Mouse (Mus musculus): ENCODE results near the gene Lct. TPM values are rescaled to one million over a fixed set of nuclear protein-coding genes. Genes with fewer than 3 reads are reported as not detected.

Gene Lct
- polyA plus RNA-seq (2014; fragmentation: Nextera tagmentation; extraction: Ambion mirVana), result 0.04 and 0.42 TPM in 2 replicates

GRCm38 (mm10) chr1:128328218-128328617, at the start of gene Lct:
TSS of gene Lct (minus strand) at chr1:128328318.
- ATAC-seq (ENCODE audit: low read depth), result no peak
- WGBS, result 88% methylated on average over 3 of the region's 3 CpGs

DNA sequence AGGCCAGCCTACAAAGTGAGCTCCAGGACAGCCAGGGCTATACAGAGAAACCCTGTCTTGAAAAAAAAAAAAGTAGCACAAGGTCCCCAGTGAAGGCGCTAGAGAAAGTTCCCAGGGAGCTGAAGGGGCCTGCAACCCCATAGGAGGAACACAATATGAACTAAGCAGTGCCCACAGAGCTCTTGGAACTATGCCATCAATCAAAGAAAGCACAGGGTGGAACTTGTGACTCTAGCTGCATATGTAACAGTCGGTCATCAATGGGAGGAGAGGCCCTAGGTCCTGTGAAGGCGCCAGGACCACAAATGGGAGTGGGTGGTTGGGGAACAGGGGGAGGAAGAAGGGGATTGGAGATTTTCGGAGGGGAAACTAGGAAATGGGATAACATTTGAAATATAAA, 48.7 kb upstream of the Lct start:
- no peak overlapping the region for H3K4me2 ChIP-seq (ENCODE audit: low read depth, low read length)
- H3K27ac ChIP-seq (ENCODE audit: low read depth, low read length), result no peak overlapping the region
- ATAC-seq (ENCODE audit: low read depth), result no peak
- no peak overlapping the region for H3K9ac ChIP-seq (replicated peaks; ENCODE audit: low read depth, low read length)
- 87% methylated on average over 4 of the region's 4 CpGs for WGBS
- H3K4me1 ChIP-seq (ENCODE audit: control insufficient read depth, insufficient read depth, low read length), result no peaks in the 10 kb centered on the region
- no peak overlapping the region for H3K4me3 ChIP-seq (ENCODE audit: low read depth, low read length)
- H3K9me3 ChIP-seq (ENCODE audit: control insufficient read depth, low read length), result no peaks in the 10 kb centered on the region
- no peaks in the 10 kb centered on the region for H3K27me3 ChIP-seq (ENCODE audit: control insufficient read depth, insufficient read depth, low read length)
- peaks cover 6% of the 10 kb centered on the region; the same call in 1 of the 2 replicates for H3K36me3 ChIP-seq (ENCODE audit: control insufficient read depth, insufficient read depth, low read length)

More at GRCm38 (mm10) chr1:128328218-128328617, at the start of gene Lct:
- Histone ChIP-seq H3K9ac (replicated peaks; ENCODE audit: low read depth, low read length) (no peak within 1 kb of the TSS), H3K4me3 (ENCODE audit: low read depth, low read length) (no peak within 1 kb of the TSS), H3K27ac (ENCODE audit: low read depth, low read length) (no peak within 1 kb of the TSS), H3K9me3 (ENCODE audit: control insufficient read depth, low read length) (no peaks in the 10 kb centered on the region), H3K4me2 (ENCODE audit: low read depth, low read length) (no peak within 1 kb of the TSS), H3K4me1 (ENCODE audit: control insufficient read depth, insufficient read depth, low read length) (no peaks in the 10 kb centered on the region), H3K36me3 (ENCODE audit: control insufficient read depth, insufficient read depth, low read length) (peaks cover 11% of the 10 kb centered on the region; the same call in 1 of the 2 replicates), H3K27me3 (ENCODE audit: control insufficient read depth, insufficient read depth, low read length) (no peaks in the 10 kb centered on the region)

- no peak for ATAC-seq (ENCODE audit: low read depth)
- no peaks in the 10 kb centered on the region for H3K27me3 ChIP-seq (ENCODE audit: control insufficient read depth, insufficient read depth, low read length)
- peaks cover under 1% of the 10 kb centered on the region; the same call in 1 of the 2 replicates for H3K36me3 ChIP-seq (ENCODE audit: control insufficient read depth, insufficient read depth, low read length)
- no peaks in the 10 kb centered on the region for H3K9me3 ChIP-seq (ENCODE audit: control insufficient read depth, low read length)
- H3K9ac ChIP-seq (replicated peaks; ENCODE audit: low read depth, low read length), result no peak overlapping the region
- 82% methylated on average over 7 of the region's 7 CpGs for WGBS
- no peak overlapping the region for H3K4me3 ChIP-seq (ENCODE audit: low read depth, low read length)
- no peaks in the 10 kb centered on the region for H3K4me1 ChIP-seq (ENCODE audit: control insufficient read depth, insufficient read depth, low read length)
- H3K27ac ChIP-seq (ENCODE audit: low read depth, low read length), result no peak overlapping the region
- H3K4me2 ChIP-seq (ENCODE audit: low read depth, low read length), result no peak overlapping the region
These were observed 44.2 kb upstream of the Lct start for GRCm38 (mm10) chr1:128372143-128372860.

DNA sequence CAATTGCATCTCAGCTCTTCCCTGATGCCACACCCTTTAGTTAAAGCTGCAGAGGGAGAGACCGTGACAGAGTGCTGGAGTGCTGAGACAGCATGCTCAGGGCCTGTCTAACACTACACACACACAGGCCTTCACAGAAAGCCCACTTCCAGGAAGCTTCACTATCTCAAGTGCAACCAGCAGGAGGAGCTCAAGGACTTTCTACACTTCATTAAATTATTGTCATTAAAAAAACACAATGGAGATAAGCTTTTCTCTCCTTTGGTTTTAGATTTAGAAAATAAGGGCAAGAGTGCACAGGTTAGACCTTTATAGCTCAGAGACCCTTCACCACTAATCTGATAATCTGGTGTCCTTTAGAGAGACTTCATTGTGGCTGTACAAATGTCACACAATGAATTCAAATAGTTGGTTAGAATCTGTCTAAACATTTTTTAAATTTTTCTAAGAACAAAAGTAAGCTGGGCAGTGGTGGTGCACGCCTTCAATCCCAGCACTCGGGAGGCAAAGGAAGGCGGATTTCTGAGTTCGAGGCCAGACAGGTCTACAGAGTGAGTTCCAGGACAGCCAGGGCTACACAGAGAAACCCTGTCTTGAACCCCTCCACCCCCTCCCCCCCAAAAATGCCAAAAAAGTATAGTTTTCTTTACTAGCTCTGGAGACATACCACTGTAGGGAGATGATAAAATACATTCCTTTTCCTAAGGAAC, 40.8 kb upstream of the Lct start:
- Histone ChIP-seq H3K9me3 (ENCODE audit: control insufficient read depth, low read length) (no peaks in the 10 kb centered on the region), H3K4me3 (ENCODE audit: low read depth, low read length) (no peak overlapping the region), H3K36me3 (ENCODE audit: control insufficient read depth, insufficient read depth, low read length) (peaks cover 3% of the 10 kb centered on the region; the same call in 1 of the 2 replicates), H3K4me1 (ENCODE audit: control insufficient read depth, insufficient read depth, low read length) (no peaks in the 10 kb centered on the region), H3K27me3 (ENCODE audit: control insufficient read depth, insufficient read depth, low read length) (no peaks in the 10 kb centered on the region), H3K4me2 (ENCODE audit: low read depth, low read length) (no peak overlapping the region), H3K9ac (replicated peaks; ENCODE audit: low read depth, low read length) (no peak overlapping the region), H3K27ac (ENCODE audit: low read depth, low read length) (no peak overlapping the region)
- peak; percentile 70; the same call in 1 of the 2 replicates for ATAC-seq (ENCODE audit: low read depth)
- WGBS, result 68% methylated on average over 5 of the region's 5 CpGs

DNA sequence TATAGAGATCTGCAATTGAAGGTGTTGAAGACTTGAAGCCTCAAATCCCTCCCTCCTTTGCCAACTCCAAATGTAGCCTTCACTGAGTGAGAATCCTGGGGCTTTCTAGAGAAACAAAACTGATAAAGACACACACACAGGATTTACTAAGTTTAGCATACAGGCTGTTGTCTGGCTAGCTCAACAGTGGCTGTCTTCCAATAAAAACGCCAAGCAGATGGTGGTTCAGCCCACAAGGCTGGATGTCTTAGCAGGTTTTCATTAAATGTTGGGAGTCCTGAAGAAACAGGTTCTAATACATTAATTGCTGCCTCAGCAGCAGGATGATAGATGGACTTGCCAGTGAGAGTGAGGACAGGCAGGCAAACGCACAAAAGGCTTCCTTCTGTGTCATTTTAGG, 32.5 kb upstream of the Lct start:
- Histone ChIP-seq H3K4me2 (ENCODE audit: low read depth, low read length) (no peak overlapping the region), H3K9ac (replicated peaks; ENCODE audit: low read depth, low read length) (no peak overlapping the region), H3K27me3 (ENCODE audit: control insufficient read depth, insufficient read depth, low read length) (no peaks in the 10 kb centered on the region), H3K4me3 (ENCODE audit: low read depth, low read length) (no peak overlapping the region), H3K36me3 (ENCODE audit: control insufficient read depth, insufficient read depth, low read length) (peaks cover 3% of the 10 kb centered on the region; the same call in 1 of the 2 replicates), H3K9me3 (ENCODE audit: control insufficient read depth, low read length) (no peaks in the 10 kb centered on the region), H3K4me1 (ENCODE audit: control insufficient read depth, insufficient read depth, low read length) (0 out of 2 replicates have a peak, but pooled peaks cover 3% of the 10 kb centered on the region), H3K27ac (ENCODE audit: low read depth, low read length) (no peak overlapping the region)
- WGBS, result 77% methylated on average over 2 of the region's 2 CpGs
- ATAC-seq (ENCODE audit: low read depth), result no peak

DNA sequence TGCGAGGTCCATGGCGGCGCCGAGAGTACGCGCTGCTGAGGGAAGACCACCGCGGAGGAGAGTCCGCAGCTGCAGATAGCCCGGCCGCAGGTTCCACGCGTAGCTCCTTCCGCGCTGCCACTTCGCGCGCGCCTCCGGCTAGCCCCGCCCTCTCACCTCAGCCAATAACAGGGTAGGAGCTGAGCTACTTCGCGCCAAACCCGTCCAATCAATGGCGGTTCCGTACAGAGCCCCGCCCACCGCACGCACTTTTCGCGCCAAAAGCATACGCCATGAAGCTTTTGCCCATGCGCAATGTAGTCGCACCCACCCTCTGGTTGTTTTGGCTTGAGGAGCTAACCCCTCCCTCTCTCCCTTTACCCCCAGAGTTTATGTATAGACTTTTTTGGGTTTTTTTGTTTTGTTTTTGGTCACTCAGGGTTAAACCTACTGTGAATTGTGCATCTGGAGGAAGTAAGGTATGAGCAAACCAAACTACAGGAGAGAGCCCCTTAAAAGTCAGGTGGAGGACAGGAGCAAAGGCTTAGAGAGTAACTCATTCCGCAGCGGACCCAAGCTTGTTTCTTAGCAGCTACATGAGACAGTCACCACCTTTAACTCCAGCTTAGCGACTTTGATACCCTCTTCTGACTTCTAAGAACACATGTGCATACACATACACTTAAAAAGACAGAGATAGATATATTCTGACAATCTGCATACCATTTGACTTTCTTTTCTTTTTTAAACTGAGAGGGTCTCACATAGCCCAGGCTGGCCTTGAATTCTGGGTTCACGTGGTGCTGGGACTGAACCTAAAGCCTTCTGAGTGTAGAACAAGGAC, 31.6 kb upstream of the Lct start, which contains the start of gene Mcm6:
Gene Mcm6, minus strand, starts transcription at position 111 of the 823 bp plus-strand sequence.
- H3K4me1 ChIP-seq (ENCODE audit: control insufficient read depth, insufficient read depth, low read length), result 0 out of 2 replicates have a peak, but pooled peaks cover 3% of the 10 kb centered on the region

GRCm38 (mm10) chr1:128358916-128359553, 30.9 kb upstream of the Lct start:
- Histone ChIP-seq H3K27ac (ENCODE audit: low read depth, low read length) (peak overlapping the region; percentile 64; the same call in 1 of the 2 replicates), H3K4me1 (ENCODE audit: control insufficient read depth, insufficient read depth, low read length) (0 out of 2 replicates have a peak, but pooled peaks cover 3% of the 10 kb centered on the region), H3K9ac (replicated peaks; ENCODE audit: low read depth, low read length) (peak overlapping the region; percentile 68), H3K4me2 (ENCODE audit: low read depth, low read length) (peak overlapping the region; percentile 65), H3K4me3 (ENCODE audit: low read depth, low read length) (peak overlapping the region; percentile 78), H3K36me3 (ENCODE audit: control insufficient read depth, insufficient read depth, low read length) (no peaks in the 10 kb centered on the region), H3K27me3 (ENCODE audit: control insufficient read depth, insufficient read depth, low read length) (no peaks in the 10 kb centered on the region), H3K9me3 (ENCODE audit: control insufficient read depth, low read length) (no peaks in the 10 kb centered on the region)
- ATAC-seq (ENCODE audit: low read depth), result peak; percentile 73
- 0% methylated on average over 35 of the region's 35 CpGs for WGBS

More for the DNA sequence above, 31.6 kb upstream of the Lct start, which contains the start of gene Mcm6:
- Histone ChIP-seq H3K4me2 (ENCODE audit: low read depth, low read length) (peak within 1 kb of the TSS; percentile 65), H3K9me3 (ENCODE audit: control insufficient read depth, low read length) (no peaks in the 10 kb centered on the region), H3K4me3 (ENCODE audit: low read depth, low read length) (peak within 1 kb of the TSS; percentile 78), H3K36me3 (ENCODE audit: control insufficient read depth, insufficient read depth, low read length) (no peaks in the 10 kb centered on the region; the same call in 1 of the 2 replicates), H3K27ac (ENCODE audit: low read depth, low read length) (peak within 1 kb of the TSS; percentile 64; the same call in 1 of the 2 replicates), H3K9ac (replicated peaks; ENCODE audit: low read depth, low read length) (peak within 1 kb of the TSS; percentile 68), H3K27me3 (ENCODE audit: control insufficient read depth, insufficient read depth, low read length) (no peaks in the 10 kb centered on the region)
- ATAC-seq (ENCODE audit: low read depth), result peak; percentile 100
- WGBS, result 3% methylated on average over 38 of the region's 38 CpGs

DNA sequence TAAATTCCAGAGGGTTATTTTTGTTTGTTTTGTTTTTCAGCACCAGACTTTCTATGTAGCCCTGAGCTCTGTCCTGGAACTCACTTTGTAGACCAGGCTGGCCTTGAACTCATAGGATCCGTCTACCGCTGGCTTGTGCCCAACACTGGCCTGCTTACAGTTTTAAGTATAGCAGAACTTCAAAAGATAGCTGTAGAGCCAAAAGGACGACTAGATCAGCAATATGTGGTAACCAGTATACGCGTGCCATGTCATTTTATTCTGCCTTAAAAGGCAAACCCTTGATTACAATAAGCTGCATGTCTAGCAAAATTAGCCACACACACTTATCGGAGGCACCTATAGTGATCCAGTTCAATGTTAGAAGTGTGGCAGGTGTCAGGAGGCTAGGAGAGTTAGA, 30.2 kb upstream of the Lct start:
- Histone ChIP-seq H3K27me3 (ENCODE audit: control insufficient read depth, insufficient read depth, low read length) (no peaks in the 10 kb centered on the region), H3K4me1 (ENCODE audit: control insufficient read depth, insufficient read depth, low read length) (0 out of 2 replicates have a peak, but pooled peaks cover 3% of the 10 kb centered on the region), H3K4me2 (ENCODE audit: low read depth, low read length) (peak overlapping the region; percentile 65), H3K27ac (ENCODE audit: low read depth, low read length) (no peak overlapping the region), H3K9me3 (ENCODE audit: control insufficient read depth, low read length) (no peaks in the 10 kb centered on the region), H3K36me3 (ENCODE audit: control insufficient read depth, insufficient read depth, low read length) (0 out of 2 replicates have a peak, but pooled peaks cover 2% of the 10 kb centered on the region), H3K4me3 (ENCODE audit: low read depth, low read length) (peak overlapping the region; percentile 78), H3K9ac (replicated peaks; ENCODE audit: low read depth, low read length) (no peak overlapping the region)
- WGBS, result 68% methylated on average over 6 of the region's 6 CpGs
- ATAC-seq (ENCODE audit: low read depth), result no peak
